Mouse (Mus musculus): ENCODE data around the gene Sort1.

The Sort1 gene

DNA sequence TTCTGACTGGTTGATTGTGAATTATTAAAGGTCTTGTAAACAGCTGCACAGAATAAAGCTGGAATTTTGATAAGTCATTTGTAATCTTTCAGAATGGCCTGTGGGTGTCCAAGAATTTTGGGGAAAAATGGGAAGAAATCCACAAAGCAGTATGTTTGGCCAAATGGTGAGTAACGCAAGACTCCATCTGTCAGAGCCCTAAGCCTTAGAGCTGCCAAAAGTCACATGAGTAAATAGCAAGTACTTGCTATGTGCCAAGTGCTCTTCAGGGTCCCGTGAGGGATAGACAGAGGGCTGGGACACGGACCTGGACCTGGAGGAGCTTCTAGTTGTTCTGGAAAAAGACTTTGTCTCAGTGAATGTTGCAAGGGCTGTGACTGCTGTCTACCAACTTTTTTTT lies 44.0 kb downstream of the Sort1 start:
- peak; percentile 67 for DNase-seq (ENCODE audit: low spot score)

GRCm38 (mm10) chr3:108328441-108328841 lies 44.6 kb downstream of the Sort1 start:
- peak; percentile 83 for DNase-seq (ENCODE audit: low spot score)

GRCm38 (mm10) chr3:108330812-108331211 lies 46.9 kb downstream of the Sort1 start:
- no peak for DNase-seq (ENCODE audit: low spot score)

DNA sequence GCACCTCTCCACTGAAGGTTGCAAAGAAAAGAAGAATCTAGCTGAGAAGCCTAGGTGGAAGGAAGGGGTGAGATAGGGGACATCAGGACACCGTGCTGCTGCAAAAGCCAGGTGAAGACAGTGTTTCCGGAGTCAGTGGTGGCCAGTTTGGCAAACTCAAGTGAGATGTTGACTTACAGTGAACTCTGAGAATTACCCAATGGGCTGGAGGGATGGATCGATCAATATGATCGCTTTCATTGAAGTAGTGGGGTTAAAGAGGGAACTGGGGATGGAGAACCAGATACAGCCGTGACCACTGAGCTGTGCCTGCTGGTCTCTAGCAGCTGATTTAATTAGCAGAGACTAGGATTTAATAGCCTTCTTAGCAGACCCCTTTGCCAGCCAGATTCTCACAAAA lies 53.0 kb downstream of the Sort1 start:
- no peak for DNase-seq (ENCODE audit: low spot score)

DNA sequence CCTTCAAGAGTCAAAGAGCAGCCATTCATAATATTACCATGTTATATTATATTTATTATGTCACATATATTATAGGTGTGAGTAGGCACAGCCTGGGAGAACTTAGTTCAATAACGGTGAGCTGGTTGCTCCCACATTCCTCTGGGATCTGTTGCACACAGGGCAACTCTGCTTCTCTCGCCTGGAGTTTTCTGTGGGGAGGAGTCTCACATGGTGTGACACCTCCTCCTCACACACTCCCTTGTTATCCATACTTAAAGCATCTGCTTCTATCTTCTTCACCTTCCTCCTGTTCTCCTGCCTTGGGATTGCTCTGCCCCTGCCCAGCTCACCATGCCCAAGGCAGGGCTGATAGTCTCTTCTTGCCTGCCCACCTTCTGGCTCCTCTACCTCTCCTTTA lies 57.2 kb downstream of the Sort1 start:
- DNase-seq (ENCODE audit: low spot score): no peak

GRCm38 (mm10) chr3:108342185-108342584 lies 58.3 kb downstream of the Sort1 start:
- peak; percentile 66 for DNase-seq (ENCODE audit: low spot score)

GRCm38 (mm10) chr3:108345855-108346254 lies 62.0 kb downstream of the Sort1 start:
- DNase-seq (ENCODE audit: low spot score): no peak

GRCm38 (mm10) chr3:108348376-108348775 lies 64.5 kb downstream of the Sort1 start:
- DNase-seq (ENCODE audit: low spot score): no peak

- DNase-seq (ENCODE audit: low spot score): no peak
These were observed 71.4 kb downstream of the Sort1 start for GRCm38 (mm10) chr3:108355245-108355644.

DNA sequence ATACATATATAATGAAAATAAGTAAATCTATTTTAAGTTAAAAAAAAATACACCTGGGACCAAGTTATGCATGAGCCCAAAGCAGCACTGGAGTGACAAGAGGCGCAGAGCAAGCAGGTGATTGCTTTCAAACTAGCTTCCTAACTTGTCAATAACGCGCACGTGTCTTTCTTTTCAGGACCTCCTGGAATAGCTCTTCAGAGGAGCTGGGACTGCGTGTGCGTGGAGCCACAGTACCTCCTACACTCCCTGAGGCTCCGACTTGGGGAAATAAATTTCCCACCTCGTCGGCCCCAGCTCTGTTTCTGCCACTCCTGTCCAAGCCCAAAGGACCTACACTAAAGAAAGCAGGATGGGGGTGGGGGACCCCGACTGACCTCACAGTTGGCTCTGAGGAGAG lies 73.2 kb downstream of the Sort1 start:
- no peak for DNase-seq (ENCODE audit: low spot score)

GRCm38 (mm10) chr3:108358445-108358844 lies 74.6 kb downstream of the Sort1 start:
- DNase-seq (ENCODE audit: low spot score): no peak

GRCm38 (mm10) chr3:108360894-108361293 lies 77.0 kb downstream of the Sort1 start:
- no peak for DNase-seq (ENCODE audit: low spot score)

GRCm38 (mm10) chr3:108363626-108364025 lies 79.7 kb downstream of the Sort1 start:
- DNase-seq (ENCODE audit: low spot score): no peak

DNA sequence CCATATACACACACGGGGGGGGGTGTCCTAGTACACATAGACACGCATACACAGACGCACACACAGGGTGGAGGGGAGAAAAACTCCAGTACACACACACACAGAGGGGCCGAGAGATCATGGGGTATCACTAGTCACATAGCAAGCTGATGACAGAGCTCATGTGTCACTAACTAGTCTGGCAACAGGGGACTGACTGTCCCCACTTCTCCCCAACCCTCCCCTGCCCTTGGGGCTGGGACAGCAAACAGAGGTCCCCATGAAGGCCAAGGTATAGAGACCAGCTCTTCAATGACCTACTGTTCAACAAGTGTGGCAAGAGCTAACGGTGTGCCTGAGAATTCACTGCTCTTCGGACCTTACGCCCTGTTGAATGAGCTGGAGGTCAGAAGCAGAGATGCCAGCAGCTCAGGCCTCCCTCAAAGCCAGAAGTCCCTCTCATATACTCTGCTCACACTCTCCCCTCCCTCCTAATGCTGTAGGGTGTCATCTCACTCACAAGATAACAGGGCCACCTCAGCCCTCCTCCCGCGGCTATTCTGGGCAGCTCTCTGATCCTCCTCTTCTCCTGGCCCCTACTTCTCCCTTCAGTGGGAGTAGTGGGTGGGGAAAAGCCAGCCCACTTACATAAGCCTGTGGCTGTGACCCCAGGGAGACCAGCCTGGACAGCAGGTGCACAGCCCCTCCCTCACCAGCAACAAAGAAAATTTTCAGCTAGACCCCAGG lies 80.6 kb downstream of the Sort1 start, which contains the start of gene Mybphl:
TSS of gene Mybphl (plus strand) at position 642 of the 726 bp plus-strand sequence.
- DNase-seq (ENCODE audit: low spot score): no peak

DNA sequence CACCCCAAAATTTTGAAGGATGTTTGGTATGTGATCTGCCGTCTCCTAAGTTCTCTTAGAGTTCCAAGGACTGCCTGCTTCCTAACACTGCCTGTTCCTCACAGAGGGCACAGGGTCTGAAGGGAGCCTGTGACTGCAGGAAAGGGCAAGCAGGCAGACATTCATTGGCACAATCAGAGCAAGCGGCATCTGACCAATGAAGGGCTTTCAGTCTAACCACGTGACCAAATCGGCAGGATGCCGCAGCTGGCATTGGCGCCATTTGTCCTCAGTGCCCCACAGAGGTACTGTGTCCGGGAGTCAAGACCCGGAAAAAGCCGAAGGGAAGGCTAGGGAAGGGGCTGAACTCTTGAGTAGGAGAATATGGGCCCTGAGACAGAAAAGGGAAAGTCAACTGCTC lies 83.3 kb downstream of the Sort1 start:
- no peak for DNase-seq (ENCODE audit: low spot score)

DNA sequence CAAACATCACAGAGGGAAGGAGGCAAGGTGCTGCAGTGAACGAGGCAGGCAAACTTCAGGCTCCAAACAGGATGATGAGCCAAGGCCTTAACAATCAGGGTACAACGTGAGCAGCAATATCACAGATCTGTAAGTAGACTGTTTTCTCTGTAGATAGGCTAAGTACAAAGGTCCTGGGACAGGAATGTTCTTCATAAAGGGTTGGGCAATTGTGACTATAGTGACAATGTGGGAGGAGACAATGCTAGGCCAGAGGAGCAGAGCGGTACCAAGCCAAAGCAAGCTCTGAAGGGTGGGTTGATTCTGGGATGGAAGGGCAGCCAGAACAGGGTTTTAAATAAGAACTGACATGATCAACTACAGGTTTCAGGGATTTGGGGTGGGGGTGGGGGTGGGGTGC lies 83.9 kb downstream of the Sort1 start:
- no peak for DNase-seq (ENCODE audit: low spot score)

GRCm38 (mm10) chr3:108368721-108369120 lies 84.8 kb downstream of the Sort1 start:
- DNase-seq (ENCODE audit: low spot score): no peak

- peak; percentile 10 for DNase-seq (ENCODE audit: low spot score)
These were observed 88.4 kb downstream of the Sort1 start for GRCm38 (mm10) chr3:108372274-108372673.

DNA sequence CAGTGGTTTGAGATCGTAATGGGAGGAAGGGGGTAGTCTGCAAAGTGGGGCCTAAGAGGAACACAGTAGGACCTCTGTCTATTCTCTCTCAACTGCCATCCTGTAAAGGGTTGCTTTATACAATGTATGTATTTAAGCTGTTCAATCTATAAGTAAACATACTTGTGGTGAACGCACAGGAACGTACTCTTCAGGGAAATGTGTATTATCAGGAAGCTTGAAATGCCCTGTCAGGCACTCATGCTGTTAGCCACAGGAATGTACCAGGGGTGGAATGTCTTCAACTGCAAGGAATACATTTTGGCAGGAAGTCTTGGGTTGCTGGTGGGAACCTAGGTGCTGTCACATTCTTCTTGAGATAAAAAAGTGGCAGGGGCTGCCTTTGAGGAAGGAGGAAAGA lies 88.8 kb downstream of the Sort1 start:
- DNase-seq (ENCODE audit: low spot score): peak; percentile 37

GRCm38 (mm10) chr3:108378875-108379663 lies 95.2 kb downstream of the Sort1 start:
- DNase-seq (ENCODE audit: low spot score): no peak

DNA sequence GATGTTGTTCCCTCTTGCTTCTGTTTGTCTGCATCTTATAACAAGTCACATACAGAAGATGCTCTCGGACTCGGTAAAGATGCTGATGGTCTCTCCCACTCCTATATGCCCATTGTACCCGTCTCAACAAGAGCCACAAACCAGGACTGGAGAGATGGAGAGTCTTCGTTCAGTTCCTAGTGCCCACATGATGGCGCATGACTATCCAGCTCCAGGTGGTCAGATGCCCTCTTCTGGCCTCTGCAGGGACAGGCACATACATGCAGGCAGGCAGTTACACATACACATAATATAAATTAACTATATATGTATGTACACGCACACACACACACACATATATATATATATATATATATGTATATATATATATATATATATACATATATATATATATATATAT lies 96.8 kb downstream of the Sort1 start:
- no peak for DNase-seq (ENCODE audit: low spot score)

GRCm38 (mm10) chr3:108381945-108382875 lies 98.3 kb downstream of the Sort1 start:
- no peak for DNase-seq (ENCODE audit: low spot score)

Data from lung, postnatal 25 days (tissue).